ENCODE assay signal across 29 mouse cellular contexts in genomic region chr2:70218469-70218868, GRCm38 (mm10).
DNase-seq lines count a peak whose midpoint lies in the region; ATAC-seq and TF ChIP-seq lines count a peak whose summit lies in the region.
"Had no signal": no experiment of that assay in that cellular context is flagged by ENCODE, and none has a peak within 500 bp of the region (broad histone marks: within the 10 kb centered on the region; RNA-seq: fewer than 3 reads in every experiment).

No protein-coding gene starts in this region.

- ATAC-seq in forebrain, embryonic 12.5 days (ENCODE audit: low FRiP score): no peak
- ATAC-seq in forebrain, embryonic 16.5 days: no peak
- no peak for ATAC-seq in midbrain, embryonic 11.5 days (ENCODE audit: low FRiP score)
- ATAC-seq in midbrain, embryonic 14.5 days (ENCODE audit: low FRiP score, low TSS enrichment): no peak
- ATAC-seq in forebrain, postnatal 0 days: no peak
- no peak for ATAC-seq in midbrain, postnatal 0 days (ENCODE audit: low FRiP score)
- ATAC-seq: inflammation-experienced regulatory T-cells, adult 6 months had no signal

- no peak overlapping the region for H3K4me3 ChIP-seq in forebrain, embryonic 12.5 days (replicated peaks)
- no peak overlapping the region for H3K4me3 ChIP-seq in forebrain, embryonic 16.5 days (replicated peaks; ENCODE audit: low read length)
- no peak overlapping the region for H3K4me3 ChIP-seq in midbrain, embryonic 11.5 days (ENCODE audit: low read depth, low read length)
- H3K4me3 ChIP-seq in midbrain, embryonic 14.5 days (replicated peaks; ENCODE audit: low read depth, low read length): no peak overlapping the region
- H3K4me3 ChIP-seq in forebrain, postnatal 0 days (ENCODE audit: low read depth, low read length): no peak overlapping the region
- no peak overlapping the region for H3K4me3 ChIP-seq in midbrain, postnatal 0 days (ENCODE audit: low read depth, low read length)
- H3K4me3 ChIP-seq: embryonic facial prominence, embryonic 13.5 days; heart, embryonic 10.5 days; heart, embryonic 15.5 days; hindbrain, embryonic 12.5 days; kidney, embryonic 15.5 days; layer of hippocampus, adult 2 months had no signal

- no peak for TF ChIP-seq CTCF in forebrain, postnatal 0 days (IDR thresholded peaks at IDR 0.05; ENCODE audit: low read depth)
- no peak for TF ChIP-seq CTCF in midbrain, postnatal 0 days (IDR thresholded peaks at IDR 0.05)

- peaks cover 16% of the 10 kb centered on the region; the same call in 1 of the 2 replicates for H3K27me3 ChIP-seq in forebrain, embryonic 12.5 days
- H3K27me3 ChIP-seq in forebrain, embryonic 16.5 days (replicated peaks; ENCODE audit: control insufficient read depth, insufficient read depth, low read length): no peaks in the 10 kb centered on the region
- no peaks in the 10 kb centered on the region for H3K27me3 ChIP-seq in midbrain, embryonic 11.5 days (ENCODE audit: control insufficient read depth, insufficient read depth, low read length)
- H3K27me3 ChIP-seq in midbrain, embryonic 14.5 days (ENCODE audit: control insufficient read depth, insufficient read depth, low read length): no peaks in the 10 kb centered on the region
- no peaks in the 10 kb centered on the region for H3K27me3 ChIP-seq in forebrain, postnatal 0 days (ENCODE audit: insufficient read depth, low read length)
- no peaks in the 10 kb centered on the region for H3K27me3 ChIP-seq in midbrain, postnatal 0 days (ENCODE audit: insufficient read depth, low read length)

- H3K4me1 ChIP-seq in forebrain, embryonic 12.5 days: peaks cover 19% of the 10 kb centered on the region
- H3K4me1 ChIP-seq in forebrain, embryonic 16.5 days (replicated peaks; ENCODE audit: control insufficient read depth, insufficient read depth, low read length): peaks cover 8% of the 10 kb centered on the region
- H3K4me1 ChIP-seq in midbrain, embryonic 11.5 days (ENCODE audit: control insufficient read depth, insufficient read depth, low read length): peaks cover 3% of the 10 kb centered on the region; the same call in 1 of the 2 replicates
- H3K4me1 ChIP-seq in midbrain, embryonic 14.5 days (ENCODE audit: control insufficient read depth, insufficient read depth, low read length): 0 out of 2 replicates have a peak, but pooled peaks cover 5% of the 10 kb centered on the region
- 0 out of 2 replicates have a peak, but pooled peaks cover 7% of the 10 kb centered on the region for H3K4me1 ChIP-seq in forebrain, postnatal 0 days (ENCODE audit: insufficient read depth)
- peaks cover 8% of the 10 kb centered on the region; the same call in 1 of the 2 replicates for H3K4me1 ChIP-seq in midbrain, postnatal 0 days (ENCODE audit: insufficient read depth, low read length)
- H3K4me1 ChIP-seq: embryonic facial prominence, embryonic 13.5 days; heart, embryonic 15.5 days; kidney, embryonic 15.5 days had no signal

- WGBS in forebrain, embryonic 12.5 days: 53% methylated on average over 8 of the region's 8 CpGs
- WGBS in forebrain, embryonic 16.5 days: 31% methylated on average over 8 of the region's 8 CpGs
- 75% methylated on average over 8 of the region's 8 CpGs for WGBS in midbrain, embryonic 11.5 days
- 61% methylated on average over 8 of the region's 8 CpGs for WGBS in midbrain, embryonic 14.5 days
- 40% methylated on average over 8 of the region's 8 CpGs for WGBS in forebrain, postnatal 0 days
- WGBS in midbrain, postnatal 0 days: 48% methylated on average over 8 of the region's 8 CpGs

- peak; percentile 77 for DNase-seq in midbrain, embryonic 11.5 days (ENCODE audit: low spot score, missing footprints)
- DNase-seq in midbrain, embryonic 14.5 days: no peak
- DNase-seq in forebrain, postnatal 0 days: no peak
- no peak for DNase-seq in midbrain, postnatal 0 days (ENCODE audit: low spot score)
- DNase-seq in layer of hippocampus, adult 9-10 months (ENCODE audit: low spot score): no peak
- no peak for DNase-seq in right cerebral cortex, postnatal 25 days
- DNase-seq: adrenal gland, adult 8-10 months; cerebellum, adult 11-12 months; cerebellum, adult 9-11 months; gastrocnemius, postnatal 14 days; heart, postnatal 36 days; kidney, adult 18-20 months; kidney, postnatal 25 days; left cerebral cortex, postnatal 4 days; liver; lung, adult 2 months; lung, postnatal 10 days had no signal

- no peak overlapping the region for H3K4me2 ChIP-seq in forebrain, embryonic 12.5 days
- H3K4me2 ChIP-seq in forebrain, embryonic 16.5 days (ENCODE audit: low read length): no peak overlapping the region
- H3K4me2 ChIP-seq in midbrain, embryonic 11.5 days: no peak overlapping the region
- H3K4me2 ChIP-seq in midbrain, embryonic 14.5 days (ENCODE audit: low read length): no peak overlapping the region
- no peak overlapping the region for H3K4me2 ChIP-seq in forebrain, postnatal 0 days (ENCODE audit: low read depth)
- no peak overlapping the region for H3K4me2 ChIP-seq in midbrain, postnatal 0 days (ENCODE audit: low read depth, low read length, poor library complexity, severe bottlenecking)
- H3K4me2 ChIP-seq: embryonic facial prominence, embryonic 13.5 days; heart, embryonic 15.5 days; hindbrain, embryonic 12.5 days; kidney, embryonic 15.5 days had no signal

- H3K27ac ChIP-seq in forebrain, embryonic 12.5 days: peak overlapping the region; percentile 46; the same call in 1 of the 2 replicates
- no peak overlapping the region for H3K27ac ChIP-seq in forebrain, embryonic 16.5 days (ENCODE audit: low read length)
- H3K27ac ChIP-seq in midbrain, embryonic 11.5 days (ENCODE audit: low read depth, low read length): no peak overlapping the region
- no peak overlapping the region for H3K27ac ChIP-seq in midbrain, embryonic 14.5 days (replicated peaks; ENCODE audit: low read depth, low read length)
- H3K27ac ChIP-seq in forebrain, postnatal 0 days (ENCODE audit: low read depth, low read length): peak overlapping the region; percentile 47; the same call in 1 of the 2 replicates
- 0 out of 2 replicates have a peak overlapping the region, but pooled peaks have one; percentile 18 for H3K27ac ChIP-seq in midbrain, postnatal 0 days (ENCODE audit: low read depth, low read length)
- H3K27ac ChIP-seq: embryonic facial prominence, embryonic 13.5 days; heart, embryonic 10.5 days; heart, embryonic 15.5 days; hindbrain, embryonic 12.5 days; kidney, embryonic 15.5 days; layer of hippocampus, adult 2 months; liver, embryonic 14.5 days; macrophage had no signal

- no peaks in the 10 kb centered on the region for H3K9me3 ChIP-seq in forebrain, embryonic 12.5 days
- no peaks in the 10 kb centered on the region for H3K9me3 ChIP-seq in forebrain, embryonic 16.5 days (ENCODE audit: control insufficient read depth, low read length)
- no peaks in the 10 kb centered on the region for H3K9me3 ChIP-seq in midbrain, embryonic 11.5 days (ENCODE audit: control insufficient read depth, low read length)
- no peaks in the 10 kb centered on the region for H3K9me3 ChIP-seq in midbrain, embryonic 14.5 days (ENCODE audit: control insufficient read depth, low read length)
- no peaks in the 10 kb centered on the region for H3K9me3 ChIP-seq in forebrain, postnatal 0 days (ENCODE audit: low read length)
- H3K9me3 ChIP-seq in midbrain, postnatal 0 days (ENCODE audit: low read length): no peaks in the 10 kb centered on the region
- H3K9me3 ChIP-seq: embryonic facial prominence, embryonic 13.5 days; G1E; heart, embryonic 10.5 days; heart, embryonic 15.5 days; hindbrain, embryonic 12.5 days; kidney, embryonic 15.5 days had no signal

- no peak overlapping the region for H3K9ac ChIP-seq in forebrain, embryonic 12.5 days
- no peak overlapping the region for H3K9ac ChIP-seq in forebrain, embryonic 16.5 days (replicated peaks; ENCODE audit: low read depth, low read length)
- H3K9ac ChIP-seq in midbrain, embryonic 11.5 days (ENCODE audit: low read length): no peak overlapping the region
- no peak overlapping the region for H3K9ac ChIP-seq in midbrain, embryonic 14.5 days (replicated peaks; ENCODE audit: low read length)
- no peak overlapping the region for H3K9ac ChIP-seq in forebrain, postnatal 0 days
- no peak overlapping the region for H3K9ac ChIP-seq in midbrain, postnatal 0 days (replicated peaks; ENCODE audit: low read length, poor library complexity, severe bottlenecking)
- H3K9ac ChIP-seq: embryonic facial prominence, embryonic 13.5 days; heart, embryonic 15.5 days; hindbrain, embryonic 12.5 days; kidney, embryonic 15.5 days; liver, embryonic 14.5 days had no signal

- H3K36me3 ChIP-seq in forebrain, embryonic 12.5 days (replicated peaks): no peaks in the 10 kb centered on the region
- H3K36me3 ChIP-seq in forebrain, embryonic 16.5 days (ENCODE audit: control insufficient read depth, insufficient read depth): no peaks in the 10 kb centered on the region
- no peaks in the 10 kb centered on the region for H3K36me3 ChIP-seq in midbrain, embryonic 11.5 days (ENCODE audit: control insufficient read depth, insufficient read depth, low read length)
- H3K36me3 ChIP-seq in midbrain, embryonic 14.5 days (ENCODE audit: control insufficient read depth, insufficient read depth, low read length): no peaks in the 10 kb centered on the region
- no peaks in the 10 kb centered on the region for H3K36me3 ChIP-seq in forebrain, postnatal 0 days (ENCODE audit: insufficient read depth)
- H3K36me3 ChIP-seq in midbrain, postnatal 0 days (ENCODE audit: insufficient read depth, low read length): no peaks in the 10 kb centered on the region
- H3K36me3 ChIP-seq: embryonic facial prominence, embryonic 13.5 days; G1E; heart, embryonic 10.5 days; heart, embryonic 15.5 days; hindbrain, embryonic 12.5 days; kidney, embryonic 15.5 days had no signal

Comparison
In these comparisons a context has a peak if more than half of its experiments do, and no peak if none do; other contexts are left out.
1. H3K27ac ChIP-seq: peak in forebrain, embryonic 12.5 days (single experiment), forebrain, postnatal 0 days (single experiment) and midbrain, postnatal 0 days (single experiment); none in forebrain, embryonic 16.5 days (single experiment), midbrain, embryonic 11.5 days (single experiment) and midbrain, embryonic 14.5 days (single experiment).